Comparison of ENCODE assay signal across 24 mouse cellular contexts in the genomic region with DNA sequence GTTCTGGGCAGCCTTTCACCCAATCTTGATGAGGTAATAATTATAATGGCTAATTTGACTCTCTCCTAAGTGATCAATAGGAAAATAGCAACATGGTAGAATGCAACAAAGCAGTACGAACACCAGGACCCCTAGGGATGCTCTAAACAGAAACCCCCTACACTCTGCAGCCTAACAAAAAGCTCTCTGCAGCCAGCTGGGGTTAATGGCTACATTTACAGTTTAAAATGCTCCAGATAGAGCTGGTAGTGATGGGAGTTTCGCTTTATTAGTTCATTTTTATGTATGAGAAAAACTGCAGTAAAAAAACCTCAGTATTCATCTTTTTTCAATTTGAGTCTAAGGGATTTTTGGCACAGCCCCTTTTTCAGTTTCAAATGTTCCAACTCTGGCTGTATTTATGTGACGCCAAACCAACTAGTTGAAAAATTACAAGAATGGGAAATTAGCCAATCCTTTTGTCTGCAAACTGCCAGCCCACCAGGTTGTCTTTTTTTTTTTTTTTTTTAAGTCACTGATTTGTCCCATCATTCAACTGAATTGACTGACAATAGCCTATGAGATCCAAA.
A peak's percentile ranks its signal among the peaks of the same experiment; 100 is the strongest.
DNase-seq lines count a peak whose midpoint lies in the region; ATAC-seq lines count a peak whose summit lies in the region.
"Had no signal": no experiment of that assay in that cellular context is flagged by ENCODE, and none has a peak within 500 bp of the region (broad histone marks: within the 10 kb centered on the region; RNA-seq: fewer than 3 reads in every experiment).

No protein-coding gene starts in this region.

- H3K4me1 ChIP-seq in forebrain, embryonic 14.5 days (ENCODE audit: control insufficient read depth, insufficient read depth, low read length), result 0 out of 2 replicates have a peak, but pooled peaks cover 4% of the 10 kb centered on the region
- H3K4me1 ChIP-seq in forebrain, embryonic 10.5 days, result no peaks in the 10 kb centered on the region
- H3K4me1 ChIP-seq in midbrain, embryonic 11.5 days (ENCODE audit: control insufficient read depth, insufficient read depth, low read length), result no peaks in the 10 kb centered on the region
- no peaks in the 10 kb centered on the region for H3K4me1 ChIP-seq in midbrain, embryonic 13.5 days (replicated peaks)
- H3K4me1 ChIP-seq: hindbrain, embryonic 15.5 days; intestine, embryonic 15.5 days; liver, embryonic 12.5 days had no signal

- no peak overlapping the region for H3K4me3 ChIP-seq in forebrain, embryonic 14.5 days (ENCODE audit: low read depth, low read length)
- H3K4me3 ChIP-seq in forebrain, embryonic 10.5 days, result no peak overlapping the region
- H3K4me3 ChIP-seq in midbrain, embryonic 11.5 days (ENCODE audit: low read depth, low read length), result no peak overlapping the region
- H3K4me3 ChIP-seq in midbrain, embryonic 13.5 days (replicated peaks), result no peak overlapping the region
- H3K4me3 ChIP-seq: heart, embryonic 13.5 days; hindbrain, embryonic 15.5 days; intestine, embryonic 15.5 days; liver, embryonic 12.5 days; neural tube, embryonic 15.5 days had no signal

- no peaks in the 10 kb centered on the region for H3K36me3 ChIP-seq in forebrain, embryonic 14.5 days (ENCODE audit: control insufficient read depth, insufficient read depth, low read length)
- H3K36me3 ChIP-seq in forebrain, embryonic 10.5 days (replicated peaks), result no peaks in the 10 kb centered on the region
- no peaks in the 10 kb centered on the region for H3K36me3 ChIP-seq in midbrain, embryonic 11.5 days (ENCODE audit: control insufficient read depth, insufficient read depth, low read length)
- H3K36me3 ChIP-seq in midbrain, embryonic 13.5 days, result no peaks in the 10 kb centered on the region
- H3K36me3 ChIP-seq: heart, embryonic 13.5 days; hindbrain, embryonic 15.5 days; intestine, embryonic 15.5 days; liver, embryonic 12.5 days; neural tube, embryonic 15.5 days had no signal

- WGBS in forebrain, embryonic 14.5 days, result 26% methylated on average over 3 of the region's 3 CpGs
- WGBS in forebrain, embryonic 10.5 days, result 66% methylated on average over 3 of the region's 3 CpGs
- 65% methylated on average over 3 of the region's 3 CpGs for WGBS in midbrain, embryonic 11.5 days
- WGBS in midbrain, embryonic 13.5 days, result 55% methylated on average over 3 of the region's 3 CpGs

- no peak overlapping the region for H3K9ac ChIP-seq in forebrain, embryonic 14.5 days (ENCODE audit: low read length)
- H3K9ac ChIP-seq in midbrain, embryonic 11.5 days (ENCODE audit: low read length), result no peak overlapping the region
- no peak overlapping the region for H3K9ac ChIP-seq in midbrain, embryonic 13.5 days (replicated peaks)
- H3K9ac ChIP-seq: heart, embryonic 13.5 days; hindbrain, embryonic 15.5 days; intestine, embryonic 15.5 days; liver, embryonic 12.5 days; liver, postnatal 0 days; neural tube, embryonic 15.5 days had no signal

- no peaks in the 10 kb centered on the region for H3K9me3 ChIP-seq in forebrain, embryonic 14.5 days (replicated peaks; ENCODE audit: control insufficient read depth, low read length)
- no peaks in the 10 kb centered on the region for H3K9me3 ChIP-seq in forebrain, embryonic 10.5 days
- H3K9me3 ChIP-seq in midbrain, embryonic 11.5 days (ENCODE audit: control insufficient read depth, low read length), result no peaks in the 10 kb centered on the region
- H3K9me3 ChIP-seq in midbrain, embryonic 13.5 days, result no peaks in the 10 kb centered on the region
- H3K9me3 ChIP-seq: heart, embryonic 13.5 days; hindbrain, embryonic 15.5 days; intestine, embryonic 15.5 days; liver, embryonic 12.5 days; neural tube, embryonic 15.5 days had no signal

- no peaks in the 10 kb centered on the region for H3K27me3 ChIP-seq in forebrain, embryonic 14.5 days (replicated peaks; ENCODE audit: control insufficient read depth, insufficient read depth, low read length)
- H3K27me3 ChIP-seq in forebrain, embryonic 10.5 days (ENCODE audit: poor library complexity, severe bottlenecking), result no peaks in the 10 kb centered on the region
- H3K27me3 ChIP-seq in midbrain, embryonic 11.5 days (ENCODE audit: control insufficient read depth, insufficient read depth, low read length), result no peaks in the 10 kb centered on the region
- H3K27me3 ChIP-seq in midbrain, embryonic 13.5 days, result no peaks in the 10 kb centered on the region
- H3K27me3 ChIP-seq: heart, embryonic 13.5 days; hindbrain, embryonic 15.5 days; intestine, embryonic 15.5 days; liver, embryonic 12.5 days; neural tube, embryonic 15.5 days had no signal

- DNase-seq in forebrain, embryonic 14.5 days (ENCODE audit: low spot score), result peak; percentile 58
- DNase-seq in forebrain, embryonic 10.5 days (ENCODE audit: extremely low spot score, low spot score), result no peak
- peak; percentile 44 for DNase-seq in midbrain, embryonic 11.5 days (ENCODE audit: low spot score, missing footprints)
- peak; percentile 14 for DNase-seq in brain, embryonic 18.5 days (ENCODE audit: low read depth, low spot score)
- peak; percentile 42 for DNase-seq in induced T-regulatory cell, adult 2 months (ENCODE audit: low read depth)
- DNase-seq in ovary, postnatal 36 days (ENCODE audit: low spot score), result no peak
- DNase-seq in kidney, postnatal 36 days, result no peak
- DNase-seq: adrenal gland, postnatal 14 days; cerebellum, adult 18-20 months; cerebellum, postnatal 10 days; gastrocnemius, postnatal 10 days; heart, postnatal 10 days; kidney, adult 2 months; kidney, postnatal 4 days; liver, postnatal 0 days; lung, postnatal 10 days; thymus, adult 2 months; thymus, postnatal 36 days had no signal

- H3K27ac ChIP-seq in forebrain, embryonic 14.5 days (ENCODE audit: low read depth, low read length), result no peak overlapping the region
- no peak overlapping the region for H3K27ac ChIP-seq in forebrain, embryonic 10.5 days
- H3K27ac ChIP-seq in midbrain, embryonic 11.5 days (ENCODE audit: low read depth, low read length), result no peak overlapping the region
- no peak overlapping the region for H3K27ac ChIP-seq in midbrain, embryonic 13.5 days
- H3K27ac ChIP-seq: heart, embryonic 13.5 days; hindbrain, embryonic 15.5 days; intestine, embryonic 15.5 days; liver, embryonic 12.5 days; neural tube, embryonic 15.5 days had no signal

- no peak overlapping the region for H3K4me2 ChIP-seq in forebrain, embryonic 14.5 days (ENCODE audit: low read length)
- no peak overlapping the region for H3K4me2 ChIP-seq in midbrain, embryonic 11.5 days
- H3K4me2 ChIP-seq in midbrain, embryonic 13.5 days (replicated peaks), result no peak overlapping the region
- H3K4me2 ChIP-seq: heart, embryonic 13.5 days; hindbrain, embryonic 15.5 days; intestine, embryonic 15.5 days; liver, embryonic 12.5 days; neural tube, embryonic 15.5 days had no signal

- ATAC-seq in forebrain, embryonic 14.5 days, result no peak
- ATAC-seq in midbrain, embryonic 11.5 days (ENCODE audit: low FRiP score), result no peak
- ATAC-seq in midbrain, embryonic 13.5 days, result no peak
- ATAC-seq: intestine, embryonic 15.5 days; liver, embryonic 12.5 days; liver, postnatal 0 days had no signal

Comparison
In these comparisons a context has a peak if more than half of its experiments do, and no peak if none do; other contexts are left out.
1. DNase-seq: peak in forebrain, embryonic 14.5 days (single experiment), midbrain, embryonic 11.5 days (single experiment), brain, embryonic 18.5 days (single experiment) and induced T-regulatory cell, adult 2 months (single experiment); none in forebrain, embryonic 10.5 days (single experiment), ovary, postnatal 36 days (single experiment) and kidney, postnatal 36 days (0 of 2).